Mouse (Mus musculus): ENCODE data around the gene Nlrc3. TPM values are rescaled to one million over a fixed set of nuclear protein-coding genes. Genes with fewer than 3 reads are reported as not detected.
"Not testable (repeated sequence)": the region's sequence is repeated elsewhere in the genome, so short reads cannot be mapped to it uniquely, and the experiment has no call there.

Gene Nlrc3
- polyA plus RNA-seq, 1 experiment from 2014 or later, result 0.65 TPM

DNA sequence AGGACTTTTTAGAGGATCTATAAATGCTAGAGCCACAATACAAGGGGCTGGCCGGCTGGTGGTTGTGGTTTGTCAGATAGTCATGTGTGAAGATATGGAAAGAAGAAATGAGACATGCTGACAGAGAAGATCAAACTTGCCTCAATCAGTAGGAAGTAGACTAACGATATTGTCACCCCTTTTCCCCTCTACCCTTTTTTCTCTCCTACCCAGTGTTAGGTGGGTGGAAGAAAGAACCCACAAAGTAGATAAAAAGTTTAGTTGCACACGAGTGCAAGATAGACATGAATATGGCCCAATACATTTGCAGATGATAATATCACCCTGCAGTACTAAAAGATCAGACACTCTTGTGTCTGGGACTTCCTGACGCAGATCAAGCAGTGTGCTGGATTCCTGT is 12.0 kb upstream of the Nlrc3 start:
- Histone ChIP-seq H3K27me3 (ENCODE audit: control insufficient read depth, insufficient read depth, low read length) (no peaks in the 10 kb centered on the region), H3K36me3 (ENCODE audit: control insufficient read depth, insufficient read depth, low read length) (peaks cover 52% of the 10 kb centered on the region), H3K4me2 (ENCODE audit: low read depth, severe bottlenecking) (no peak overlapping the region), H3K4me3 (ENCODE audit: low read depth, low read length) (no peak overlapping the region), H3K27ac (replicated peaks; ENCODE audit: low read depth, low read length) (no peak overlapping the region), H3K4me1 (ENCODE audit: control insufficient read depth, insufficient read depth, low read length) (no peaks in the 10 kb centered on the region), H3K9me3 (ENCODE audit: control insufficient read depth, low read length) (no peaks in the 10 kb centered on the region), H3K9ac (ENCODE audit: low read length) (no peak overlapping the region)
- WGBS, result 87% methylated on average over 4 of the region's 4 CpGs
- no peak for ATAC-seq (ENCODE audit: insufficient number of reproducible peaks, low FRiP score, low TSS enrichment, low read depth)
- DNase-seq (ENCODE audit: low spot score), result no peak

- Histone ChIP-seq H3K9ac (ENCODE audit: low read length) (no peak overlapping the region), H3K4me2 (ENCODE audit: low read depth, severe bottlenecking) (no peak overlapping the region), H3K27me3 (ENCODE audit: control insufficient read depth, insufficient read depth, low read length) (no peaks in the 10 kb centered on the region), H3K9me3 (ENCODE audit: control insufficient read depth, low read length) (no peaks in the 10 kb centered on the region), H3K36me3 (ENCODE audit: control insufficient read depth, insufficient read depth, low read length) (peaks cover 44% of the 10 kb centered on the region), H3K4me1 (ENCODE audit: control insufficient read depth, insufficient read depth, low read length) (no peaks in the 10 kb centered on the region), H3K4me3 (ENCODE audit: low read depth, low read length) (no peak overlapping the region), H3K27ac (replicated peaks; ENCODE audit: low read depth, low read length) (no peak overlapping the region)
- no peak for ATAC-seq (ENCODE audit: insufficient number of reproducible peaks, low FRiP score, low TSS enrichment, low read depth)
- 82% methylated on average over 7 of the region's 7 CpGs for WGBS
- DNase-seq (ENCODE audit: low spot score), result no peak
Measured at GRCm38 (mm10) chr16:3983146-3983700, 6.8 kb upstream of the Nlrc3 start.

GRCm38 (mm10) chr16:3982173-3982572 is 5.7 kb upstream of the Nlrc3 start:
- Histone ChIP-seq H3K4me2 (ENCODE audit: low read depth, severe bottlenecking) (no peak overlapping the region), H3K4me1 (ENCODE audit: control insufficient read depth, insufficient read depth, low read length) (no peaks in the 10 kb centered on the region), H3K36me3 (ENCODE audit: control insufficient read depth, insufficient read depth, low read length) (peaks cover 42% of the 10 kb centered on the region), H3K4me3 (ENCODE audit: low read depth, low read length) (no peak overlapping the region), H3K27me3 (ENCODE audit: control insufficient read depth, insufficient read depth, low read length) (no peaks in the 10 kb centered on the region), H3K27ac (replicated peaks; ENCODE audit: low read depth, low read length) (no peak overlapping the region), H3K9ac (ENCODE audit: low read length) (no peak overlapping the region), H3K9me3 (ENCODE audit: control insufficient read depth, low read length) (no peaks in the 10 kb centered on the region)
- DNase-seq (ENCODE audit: low spot score) (no peak), ATAC-seq (ENCODE audit: insufficient number of reproducible peaks, low FRiP score, low TSS enrichment, low read depth) (no peak)
- WGBS, result 94% methylated on average over 4 of the region's 4 CpGs

GRCm38 (mm10) chr16:3976712-3977111 is 280 bp upstream of the Nlrc3 start:
- no peaks in the 10 kb centered on the region for H3K9me3 ChIP-seq (ENCODE audit: control insufficient read depth, low read length)
- no peaks in the 10 kb centered on the region for H3K4me1 ChIP-seq (ENCODE audit: control insufficient read depth, insufficient read depth, low read length)
- no peak overlapping the region for H3K4me2 ChIP-seq (ENCODE audit: low read depth, severe bottlenecking)
- H3K9ac ChIP-seq (ENCODE audit: low read length), result no peak overlapping the region
- no peak overlapping the region for H3K4me3 ChIP-seq (ENCODE audit: low read depth, low read length)
- WGBS, result 45% methylated on average over 3 of the region's 3 CpGs
- ATAC-seq (ENCODE audit: insufficient number of reproducible peaks, low FRiP score, low TSS enrichment, low read depth) (no peak), DNase-seq (ENCODE audit: low spot score) (no peak)
- H3K36me3 ChIP-seq (ENCODE audit: control insufficient read depth, insufficient read depth, low read length), result peaks cover 16% of the 10 kb centered on the region
- H3K27ac ChIP-seq (replicated peaks; ENCODE audit: low read depth, low read length), result no peak overlapping the region
- H3K27me3 ChIP-seq (ENCODE audit: control insufficient read depth, insufficient read depth, low read length), result no peaks in the 10 kb centered on the region

- DNase-seq (ENCODE audit: low spot score), result no peak
- no peak overlapping the region for H3K9ac ChIP-seq (ENCODE audit: low read length)
Measured at GRCm38 (mm10) chr16:3975658-3976057, 774 bp downstream of the Nlrc3 start.

GRCm38 (mm10) chr16:3974456-3974855 is 2.0 kb downstream of the Nlrc3 start:
- not testable (repeated sequence) for H3K27me3 ChIP-seq (ENCODE audit: control insufficient read depth, insufficient read depth, low read length); DNase-seq (ENCODE audit: low spot score); H3K27ac ChIP-seq (replicated peaks; ENCODE audit: low read depth, low read length); ATAC-seq (ENCODE audit: insufficient number of reproducible peaks, low FRiP score, low TSS enrichment, low read depth); H3K4me3 ChIP-seq (ENCODE audit: low read depth, low read length); H3K4me2 ChIP-seq (ENCODE audit: low read depth, severe bottlenecking); H3K9me3 ChIP-seq (ENCODE audit: control insufficient read depth, low read length); H3K36me3 ChIP-seq (ENCODE audit: control insufficient read depth, insufficient read depth, low read length); H3K4me1 ChIP-seq (ENCODE audit: control insufficient read depth, insufficient read depth, low read length); H3K9ac ChIP-seq (ENCODE audit: low read length)
- 92% methylated on average over 19 of the region's 19 CpGs for WGBS

More at GRCm38 (mm10) chr16:3975658-3976057, 774 bp downstream of the Nlrc3 start:
- ATAC-seq (ENCODE audit: insufficient number of reproducible peaks, low FRiP score, low TSS enrichment, low read depth), result no peak
- peaks cover 14% of the 10 kb centered on the region for H3K36me3 ChIP-seq (ENCODE audit: control insufficient read depth, insufficient read depth, low read length)
- H3K27ac ChIP-seq (replicated peaks; ENCODE audit: low read depth, low read length), result no peak overlapping the region
- no peaks in the 10 kb centered on the region for H3K27me3 ChIP-seq (ENCODE audit: control insufficient read depth, insufficient read depth, low read length)
- H3K4me2 ChIP-seq (ENCODE audit: low read depth, severe bottlenecking), result no peak overlapping the region
- H3K4me3 ChIP-seq (ENCODE audit: low read depth, low read length), result no peak overlapping the region
- no peaks in the 10 kb centered on the region for H3K9me3 ChIP-seq (ENCODE audit: control insufficient read depth, low read length)
- 82% methylated on average over 7 of the region's 7 CpGs for WGBS
- H3K4me1 ChIP-seq (ENCODE audit: control insufficient read depth, insufficient read depth, low read length), result no peaks in the 10 kb centered on the region

DNA sequence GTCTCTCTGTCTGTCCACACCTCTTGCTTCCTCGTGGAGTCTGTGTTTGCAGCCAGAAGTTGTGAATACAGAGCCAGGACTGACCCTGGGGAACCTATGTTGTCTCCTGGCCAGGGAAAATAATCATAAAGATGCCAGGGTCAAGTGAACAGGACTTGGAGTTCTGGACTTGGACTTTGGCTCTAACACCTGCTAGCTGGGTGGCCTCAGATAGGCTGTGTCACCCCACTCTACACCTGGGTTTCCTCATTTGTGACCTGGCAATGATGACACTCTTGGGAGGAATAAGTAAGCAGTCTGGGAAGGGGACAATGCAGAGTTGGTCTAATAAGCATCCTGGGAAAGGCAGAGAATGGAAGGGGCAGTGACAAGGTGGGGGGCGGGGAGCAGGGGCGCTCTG is 10.9 kb downstream of the Nlrc3 start:
- H3K27ac ChIP-seq (replicated peaks; ENCODE audit: low read depth, low read length), result no peak overlapping the region
- H3K4me2 ChIP-seq (ENCODE audit: low read depth, severe bottlenecking), result no peak overlapping the region
- 82% methylated on average over 3 of the region's 3 CpGs for WGBS
- H3K9me3 ChIP-seq (ENCODE audit: control insufficient read depth, low read length), result no peaks in the 10 kb centered on the region
- H3K4me3 ChIP-seq (ENCODE audit: low read depth, low read length), result no peak overlapping the region
- H3K9ac ChIP-seq (ENCODE audit: low read length), result no peak overlapping the region
- ATAC-seq (ENCODE audit: insufficient number of reproducible peaks, low FRiP score, low TSS enrichment, low read depth), result no peak
- H3K27me3 ChIP-seq (ENCODE audit: control insufficient read depth, insufficient read depth, low read length), result no peaks in the 10 kb centered on the region
- no peaks in the 10 kb centered on the region for H3K4me1 ChIP-seq (ENCODE audit: control insufficient read depth, insufficient read depth, low read length)
- no peaks in the 10 kb centered on the region for H3K36me3 ChIP-seq (ENCODE audit: control insufficient read depth, insufficient read depth, low read length)
- no peak for DNase-seq (ENCODE audit: low spot score)

DNA sequence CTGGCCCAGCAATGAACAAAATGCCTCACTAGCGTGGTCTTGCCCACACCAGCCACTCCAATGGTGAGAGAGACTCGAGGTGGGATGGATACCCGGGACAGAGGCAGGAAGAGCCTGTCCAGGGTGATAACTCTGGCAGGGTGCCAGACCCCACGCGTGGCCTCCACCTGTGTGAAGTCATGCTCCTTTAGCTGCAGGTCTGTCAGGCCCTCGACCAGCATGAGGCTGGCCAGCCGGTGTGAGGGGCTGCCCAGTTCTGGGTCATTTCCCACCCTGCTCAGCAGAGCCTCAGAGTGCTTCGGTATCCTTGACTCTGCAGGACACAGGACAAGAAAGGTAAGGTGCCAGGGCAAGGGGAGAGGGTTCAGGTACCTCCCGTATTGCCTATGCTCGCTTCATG is 11.4 kb downstream of the Nlrc3 start:
- H3K36me3 ChIP-seq (ENCODE audit: control insufficient read depth, insufficient read depth, low read length), result no peaks in the 10 kb centered on the region
- no peak for ATAC-seq (ENCODE audit: insufficient number of reproducible peaks, low FRiP score, low TSS enrichment, low read depth)
- H3K27ac ChIP-seq (replicated peaks; ENCODE audit: low read depth, low read length), result no peak overlapping the region

GRCm38 (mm10) chr16:3959261-3959660 is 17.2 kb downstream of the Nlrc3 start:
- Histone ChIP-seq H3K4me2 (ENCODE audit: low read depth, severe bottlenecking) (no peak overlapping the region), H3K27ac (replicated peaks; ENCODE audit: low read depth, low read length) (no peak overlapping the region), H3K27me3 (ENCODE audit: control insufficient read depth, insufficient read depth, low read length) (no peaks in the 10 kb centered on the region), H3K9me3 (ENCODE audit: control insufficient read depth, low read length) (no peaks in the 10 kb centered on the region), H3K4me3 (ENCODE audit: low read depth, low read length) (no peak overlapping the region), H3K9ac (ENCODE audit: low read length) (no peak overlapping the region), H3K36me3 (ENCODE audit: control insufficient read depth, insufficient read depth, low read length) (no peaks in the 10 kb centered on the region), H3K4me1 (ENCODE audit: control insufficient read depth, insufficient read depth, low read length) (no peaks in the 10 kb centered on the region)
- ATAC-seq (ENCODE audit: insufficient number of reproducible peaks, low FRiP score, low TSS enrichment, low read depth) (no peak), DNase-seq (ENCODE audit: low spot score) (no peak)
- 61% methylated on average over 2 of the region's 2 CpGs for WGBS

More for the DNA sequence above, 11.4 kb downstream of the Nlrc3 start:
- no peak for DNase-seq (ENCODE audit: low spot score)
- Histone ChIP-seq H3K4me2 (ENCODE audit: low read depth, severe bottlenecking) (no peak overlapping the region), H3K9me3 (ENCODE audit: control insufficient read depth, low read length) (no peaks in the 10 kb centered on the region), H3K9ac (ENCODE audit: low read length) (no peak overlapping the region), H3K4me3 (ENCODE audit: low read depth, low read length) (no peak overlapping the region), H3K4me1 (ENCODE audit: control insufficient read depth, insufficient read depth, low read length) (no peaks in the 10 kb centered on the region), H3K27me3 (ENCODE audit: control insufficient read depth, insufficient read depth, low read length) (no peaks in the 10 kb centered on the region)
- WGBS, result 83% methylated on average over 10 of the region's 10 CpGs

All from limb, embryonic 11.5 days (tissue).